Mouse (Mus musculus): ENCODE data around the gene Gimap4. TPM values are rescaled to one million over a fixed set of nuclear protein-coding genes. Genes with fewer than 3 reads are reported as not detected.
"Not testable (repeated sequence)": the region's sequence is repeated elsewhere in the genome, so short reads cannot be mapped to it uniquely, and the experiment has no call there.

The Gimap4 gene
- total RNA-seq, 2 experiments from 2014 or later: 40.8 to 48.9 TPM

GRCm38 (mm10) chr6:48675931-48676859 lies 8.2 kb upstream of the Gimap4 start, which contains the start of gene Gimap9:
Gimap9 (plus strand) TSS chr6:48676129.
- DNase-seq (ENCODE audit: low spot score in 2 of 2): no peak

- DNase-seq (ENCODE audit: low spot score in 2 of 2): no peak
Observed at GRCm38 (mm10) chr6:48676860-48677415, 7.4 kb upstream of the Gimap4 start.

GRCm38 (mm10) chr6:48677492-48678345 lies 6.6 kb upstream of the Gimap4 start:
- no peak for DNase-seq (ENCODE audit: low spot score in 2 of 2)

- DNase-seq (ENCODE audit: low spot score in 2 of 2): no peak
Observed at GRCm38 (mm10) chr6:48678391-48678790, 6.0 kb upstream of the Gimap4 start.

GRCm38 (mm10) chr6:48679701-48680100 lies 4.6 kb upstream of the Gimap4 start:
- no peak for DNase-seq (ENCODE audit: low spot score in 2 of 2)

GRCm38 (mm10) chr6:48680421-48680820 lies 3.9 kb upstream of the Gimap4 start:
- no peak for DNase-seq (ENCODE audit: low spot score in 2 of 2)

- no peak for DNase-seq (ENCODE audit: low spot score in 2 of 2)
Observed at GRCm38 (mm10) chr6:48681472-48682090, 2.8 kb upstream of the Gimap4 start.

GRCm38 (mm10) chr6:48682271-48682670 lies 2.1 kb upstream of the Gimap4 start:
- DNase-seq (ENCODE audit: low spot score in 2 of 2): no peak

- DNase-seq (ENCODE audit: low spot score in 2 of 2): not testable (repeated sequence)
Observed at GRCm38 (mm10) chr6:48683263-48683821, 1.0 kb upstream of the Gimap4 start.

GRCm38 (mm10) chr6:48684806-48685205 lies 457 bp downstream of the Gimap4 start:
- no peak for DNase-seq (ENCODE audit: low spot score in 2 of 2)

- DNase-seq (ENCODE audit: low spot score in 2 of 2): no peak
Observed at GRCm38 (mm10) chr6:48685251-48685650, 902 bp downstream of the Gimap4 start.

GRCm38 (mm10) chr6:48685694-48686665 lies 1.6 kb downstream of the Gimap4 start:
- DNase-seq (ENCODE audit: low spot score in 2 of 2): no peak

- no peak for DNase-seq (ENCODE audit: low spot score in 2 of 2)
Observed at GRCm38 (mm10) chr6:48687077-48687476, 2.7 kb downstream of the Gimap4 start.

GRCm38 (mm10) chr6:48689320-48689719 lies 5.0 kb downstream of the Gimap4 start:
- DNase-seq (ENCODE audit: low spot score in 2 of 2): no peak

GRCm38 (mm10) chr6:48692962-48693361 lies 8.6 kb downstream of the Gimap4 start:
- no peak for DNase-seq (ENCODE audit: low spot score in 2 of 2)

- DNase-seq (ENCODE audit: low spot score in 2 of 2): no peak
Observed at GRCm38 (mm10) chr6:48696830-48697554, 12.6 kb downstream of the Gimap4 start.

- no peak for DNase-seq (ENCODE audit: low spot score in 2 of 2)
Observed at GRCm38 (mm10) chr6:48697555-48697930, 13.2 kb downstream of the Gimap4 start.

GRCm38 (mm10) chr6:48698066-48698856 lies 13.9 kb downstream of the Gimap4 start:
- no peak for DNase-seq (ENCODE audit: low spot score in 2 of 2)
